Mouse (Mus musculus) gastrocnemius, postnatal 14 days (tissue): ENCODE results near the gene Serpinh1. TPM values are rescaled to one million over a fixed set of nuclear protein-coding genes. Genes with fewer than 3 reads are reported as not detected.
A peak's percentile ranks its signal among the peaks of the same experiment; 100 is the strongest.
"Not testable (repeated sequence)": the region's sequence is repeated elsewhere in the genome, so short reads cannot be mapped to it uniquely, and the experiment has no call there.

Experiments used
- DNase-seq: peaks from one replicate; pipeline ENCODE4 v3.0.0; 2021; ENCODE audit warnings: mixed read lengths
- intact Hi-C: fragments of 180-260 bp; cut with DNase I; formaldehyde crosslinking; loops from one replicate; pipeline ENCODE4 v1.15.1; 2025; ENCODE audit warnings: low total_unique reads
- total RNA-seq, 2 experiments: library from RNA; stranded (reverse); gene quantifications; 2 replicates each; pipeline ENCODE4 v1.2.3; 2021

Serpinh1 gene
- total RNA-seq, 2 experiments from 2014 or later = 190 to 248 TPM

DNA sequence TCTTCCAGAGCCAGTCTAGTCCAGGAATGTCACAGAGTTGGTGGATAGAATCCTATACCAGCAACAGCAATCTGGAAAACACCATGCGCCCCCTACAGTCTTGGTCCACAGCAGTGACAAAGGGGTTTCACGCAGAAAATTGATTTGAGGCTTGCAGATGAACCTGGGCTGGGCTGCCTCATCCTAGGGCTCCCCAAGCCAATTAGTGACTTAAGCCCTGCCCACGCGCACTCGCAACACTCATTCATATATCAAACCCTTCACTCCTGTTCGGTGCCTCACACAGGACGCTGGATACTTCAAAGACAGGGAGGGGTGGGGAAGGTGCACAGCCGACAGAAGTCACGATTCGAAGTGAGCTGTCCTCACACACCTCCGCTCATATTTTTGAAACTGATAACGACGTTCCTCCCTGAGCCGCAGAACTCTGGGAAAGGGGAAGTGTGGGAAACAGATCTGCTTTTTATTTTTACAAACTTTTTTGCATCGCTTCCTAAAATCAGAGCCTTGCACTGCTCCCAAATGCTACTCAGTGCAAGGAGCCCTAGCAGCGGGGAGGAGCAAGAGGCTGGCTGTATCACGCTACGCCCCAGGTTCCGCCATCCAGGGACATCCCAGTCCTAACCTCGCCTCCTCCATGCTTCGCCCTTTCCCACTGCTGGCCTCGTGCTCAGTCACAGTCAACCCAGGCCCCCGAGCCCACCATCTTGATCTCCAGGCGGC is 27.6 kb upstream of the Serpinh1 start:
- intact Hi-C loops = no loop called here

DNA sequence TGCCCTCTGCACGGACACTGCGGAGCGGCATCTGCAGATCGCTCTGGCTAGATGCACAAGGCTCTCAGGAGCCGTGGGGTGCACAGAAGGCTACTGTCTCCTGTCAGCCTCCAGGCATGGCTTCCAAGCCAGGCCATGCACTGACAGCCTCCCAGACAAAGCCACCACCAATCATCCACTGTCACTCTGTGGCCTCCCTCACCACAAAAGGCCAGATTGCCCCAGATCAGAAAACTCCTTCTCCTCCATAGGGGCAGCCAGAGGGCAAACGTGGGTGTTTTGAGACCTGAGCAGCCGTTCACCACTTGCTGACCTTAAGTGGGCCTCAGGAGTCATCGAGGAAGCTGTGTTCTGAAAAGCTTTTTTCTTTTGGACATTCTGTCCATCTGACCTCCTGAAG is 25.8 kb upstream of the Serpinh1 start:
- no peak for DNase-seq
- intact Hi-C loops = no loop called here

More for the DNA sequence above, 27.6 kb upstream of the Serpinh1 start:
- no peak for DNase-seq

DNA sequence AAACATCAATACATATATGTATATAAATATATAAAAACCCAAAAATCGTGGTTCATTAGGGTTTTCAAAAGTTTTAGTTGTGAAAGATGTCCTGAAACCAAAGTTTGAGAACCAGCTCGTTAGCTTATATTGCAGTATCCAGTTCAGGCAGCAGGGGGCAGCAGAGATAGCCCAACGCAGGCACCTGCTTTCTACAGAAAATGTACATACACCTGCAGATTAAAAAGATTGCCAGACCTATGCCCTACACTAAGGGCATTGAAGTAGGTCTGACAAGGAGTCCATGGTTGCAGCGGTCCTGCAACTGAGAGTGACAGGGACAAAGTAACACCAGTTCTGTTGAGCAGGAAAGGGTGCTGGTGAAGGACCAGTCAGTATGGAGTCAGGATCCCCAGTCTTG is 22.4 kb upstream of the Serpinh1 start:
- peak; percentile 60 for DNase-seq
- intact Hi-C loops = loop anchor here (2.0 kb wide), 1 partner anchor 75 kb away; no protein-coding TSS in a partner anchor

DNA sequence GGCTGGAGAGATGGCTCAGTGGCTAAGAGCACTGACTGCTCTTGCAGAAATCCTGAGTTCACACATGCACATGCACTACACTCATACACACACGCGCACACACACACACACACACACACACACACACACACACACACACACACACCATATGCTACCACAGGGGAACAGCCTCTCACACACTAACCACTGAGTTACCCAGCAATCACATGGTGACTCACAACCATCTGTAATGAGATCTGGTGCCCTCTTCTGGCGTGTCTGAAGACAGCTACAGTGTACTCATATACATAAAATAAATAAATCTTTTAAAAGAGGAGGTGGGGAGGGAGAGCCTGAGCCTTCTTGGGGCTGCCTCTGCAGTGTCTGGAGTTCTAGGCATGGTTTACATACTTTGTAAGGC is 21.3 kb upstream of the Serpinh1 start:
- DNase-seq = not testable (repeated sequence)
- intact Hi-C loops = loop anchor here (2.0 kb wide), 1 partner anchor 76 kb away; no protein-coding TSS in a partner anchor

DNA sequence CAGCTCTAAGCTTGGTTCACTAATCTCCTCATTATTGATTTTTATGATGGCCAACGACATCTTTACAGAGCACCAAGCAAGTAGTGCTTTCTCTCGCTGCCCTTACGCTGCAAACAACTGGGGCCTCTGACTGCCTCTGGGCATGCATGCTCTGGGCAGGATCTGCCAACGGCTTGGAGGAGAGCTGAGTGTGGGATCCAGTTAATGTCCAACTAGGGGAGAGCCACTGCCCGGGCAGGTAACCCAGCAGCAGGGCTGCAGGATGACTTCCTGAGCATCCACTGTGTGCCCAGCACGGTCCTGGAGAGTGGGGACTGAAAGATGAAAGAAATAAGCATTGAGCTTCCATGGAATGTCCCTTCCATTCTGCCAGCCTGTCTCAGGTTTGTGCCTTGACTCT is 13.7 kb upstream of the Serpinh1 start:
- intact Hi-C loops = no loop called here
- no peak for DNase-seq

DNA sequence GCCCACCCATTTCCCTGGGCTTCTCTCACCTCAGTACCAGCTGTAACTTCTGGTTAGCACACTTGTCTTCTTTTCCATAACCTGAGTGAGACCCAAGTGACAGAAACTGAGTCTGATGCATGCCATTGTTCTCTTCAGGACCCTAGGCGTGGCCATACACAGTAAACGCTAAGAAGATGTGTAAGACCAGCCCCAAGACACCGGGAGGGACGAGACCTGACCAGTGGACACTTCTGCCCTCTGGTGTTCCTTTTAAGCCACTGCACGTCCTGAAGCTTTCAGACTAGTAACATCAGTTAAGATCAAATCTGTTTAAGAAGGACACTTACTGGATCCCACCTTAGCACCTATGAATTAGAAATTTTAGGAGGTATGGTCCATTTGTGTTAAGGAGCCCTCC is 12.0 kb upstream of the Serpinh1 start:
- intact Hi-C loops = no loop called here
- peak; percentile 73 for DNase-seq

DNA sequence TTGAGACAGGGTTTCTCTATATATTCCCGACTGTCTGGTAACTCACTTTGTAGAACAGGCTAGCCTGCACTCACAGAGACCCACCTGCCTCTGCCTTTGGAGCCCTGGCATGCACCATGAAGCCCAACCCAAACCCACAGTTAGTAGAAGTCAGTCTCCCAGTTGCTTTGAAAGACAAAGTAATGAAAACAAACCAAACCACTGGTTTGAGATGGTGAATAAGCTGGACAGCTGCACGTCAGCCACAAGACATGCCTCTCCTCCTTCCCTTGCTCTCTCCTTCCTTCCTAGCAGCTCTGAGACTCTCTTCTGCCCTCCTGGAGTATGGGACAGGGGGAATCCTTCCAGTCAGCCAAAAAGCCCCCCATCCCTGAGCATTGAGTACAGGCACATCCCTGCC is 9.1 kb upstream of the Serpinh1 start:
- intact Hi-C loops = loop anchor here (2.0 kb wide), 1 partner anchor 27 kb away; no protein-coding TSS in a partner anchor

DNA sequence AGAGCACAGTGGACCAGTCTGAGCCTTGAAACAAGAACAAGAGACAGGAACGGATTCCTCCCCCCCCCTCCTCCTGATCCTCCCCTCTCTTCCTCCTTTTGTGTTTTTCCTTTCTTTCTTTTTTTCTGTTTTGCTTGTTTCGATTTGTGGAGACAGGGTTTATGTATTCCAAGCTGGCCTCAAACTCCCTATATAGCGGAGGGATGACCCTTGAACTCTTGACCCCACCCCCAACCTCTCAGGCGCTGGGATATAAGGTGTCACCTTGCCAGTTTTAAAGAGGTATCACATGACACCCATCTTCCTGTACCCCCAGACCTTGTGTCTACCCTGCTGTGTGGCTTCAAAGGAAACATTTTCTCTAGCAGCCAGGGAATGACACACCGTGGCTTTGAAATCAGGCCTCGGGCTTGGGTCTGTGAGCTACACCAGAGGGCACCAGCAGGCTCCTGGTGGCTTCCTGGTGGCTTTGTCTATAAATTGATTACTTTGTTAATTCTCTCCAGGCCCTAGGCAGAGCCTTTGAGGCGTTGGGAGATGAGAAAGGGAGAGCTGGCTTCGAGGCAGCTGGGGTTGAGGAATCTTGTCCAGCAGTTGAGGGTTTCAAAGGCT is 7.9 kb upstream of the Serpinh1 start:
- intact Hi-C loops = no loop called here
- DNase-seq = no peak

More for the DNA sequence above, 9.1 kb upstream of the Serpinh1 start:
- DNase-seq = no peak

DNA sequence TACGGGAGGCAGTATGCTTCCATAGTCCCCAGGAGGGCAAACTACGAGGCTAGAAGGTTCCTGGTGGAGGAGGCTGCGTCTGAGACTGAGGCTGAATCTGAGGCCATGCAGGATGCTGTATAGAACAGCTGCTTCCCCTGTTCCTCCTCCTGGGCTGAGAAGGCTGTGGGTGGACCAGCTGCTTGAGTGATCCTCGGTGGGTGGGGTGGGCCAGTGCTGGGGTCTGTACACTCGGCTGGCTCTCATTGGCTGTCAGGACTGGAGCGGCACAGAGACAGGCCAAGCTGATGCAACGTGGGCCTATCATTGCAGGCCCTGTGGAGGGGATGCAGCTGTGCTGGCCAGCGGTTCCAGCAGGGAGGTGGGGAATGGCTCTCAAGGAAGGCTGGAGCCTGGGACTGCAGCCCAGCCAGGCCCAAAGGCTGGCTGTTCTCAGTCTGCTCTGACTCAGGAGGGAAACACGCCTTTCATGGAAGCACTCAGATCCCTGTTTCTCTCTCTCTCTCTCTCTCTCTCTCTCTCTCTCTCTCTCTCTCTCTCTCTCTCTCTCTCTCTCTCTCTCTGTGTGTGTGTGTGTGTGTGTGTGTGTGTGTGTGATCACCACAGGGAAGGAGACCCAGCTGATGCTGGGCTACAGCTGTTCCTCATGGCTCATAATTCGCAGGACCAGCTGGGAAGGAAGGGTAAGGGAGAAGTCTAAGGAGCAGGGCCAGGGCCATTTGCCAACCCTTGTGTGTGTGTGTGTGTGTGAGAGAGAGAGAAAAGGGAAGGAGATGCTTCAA is 7.2 kb upstream of the Serpinh1 start:
- peak; percentile 93 for DNase-seq
- intact Hi-C loops = no loop called here

DNA sequence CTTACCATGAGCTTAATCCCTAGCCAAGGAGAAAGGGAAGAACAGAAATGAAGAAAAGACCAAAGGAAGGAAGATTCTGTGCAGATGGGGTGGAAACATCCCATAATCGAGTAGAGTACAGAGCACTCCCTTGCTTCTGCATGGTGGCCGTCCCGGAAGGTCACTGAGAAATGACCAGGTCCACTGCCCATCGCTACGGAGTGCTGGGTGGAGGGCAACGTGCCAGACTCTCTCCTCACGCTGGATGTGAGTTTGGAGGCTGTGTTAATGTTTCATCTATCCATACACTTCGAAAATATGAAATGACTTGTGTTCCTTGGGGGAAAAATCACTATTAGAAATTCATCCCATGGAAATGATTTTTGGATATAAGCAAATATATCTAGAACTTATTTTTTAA is 5.3 kb upstream of the Serpinh1 start:
- DNase-seq = no peak
- intact Hi-C loops = no loop called here

DNA sequence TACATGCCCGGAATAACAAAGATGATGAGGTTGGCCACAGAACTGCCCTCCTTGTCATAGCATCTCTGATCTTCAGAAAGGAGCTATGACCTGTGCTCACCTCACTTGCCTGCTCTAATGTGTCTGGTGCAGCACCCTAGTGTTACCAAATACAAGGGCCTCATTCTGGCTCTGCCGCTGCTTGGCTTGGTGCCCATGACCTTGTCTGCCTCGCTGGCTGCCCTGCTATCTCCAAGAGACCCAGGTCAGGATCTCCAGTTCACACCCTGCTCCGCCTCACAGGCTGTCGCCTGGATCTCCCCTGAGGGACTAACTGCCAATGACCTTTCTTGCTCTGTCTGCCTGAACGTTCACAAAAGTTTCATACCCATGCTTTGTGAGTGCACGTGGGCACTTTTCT is 4.2 kb upstream of the Serpinh1 start:
- intact Hi-C loops = no loop called here
- peak; percentile 40 for DNase-seq

DNA sequence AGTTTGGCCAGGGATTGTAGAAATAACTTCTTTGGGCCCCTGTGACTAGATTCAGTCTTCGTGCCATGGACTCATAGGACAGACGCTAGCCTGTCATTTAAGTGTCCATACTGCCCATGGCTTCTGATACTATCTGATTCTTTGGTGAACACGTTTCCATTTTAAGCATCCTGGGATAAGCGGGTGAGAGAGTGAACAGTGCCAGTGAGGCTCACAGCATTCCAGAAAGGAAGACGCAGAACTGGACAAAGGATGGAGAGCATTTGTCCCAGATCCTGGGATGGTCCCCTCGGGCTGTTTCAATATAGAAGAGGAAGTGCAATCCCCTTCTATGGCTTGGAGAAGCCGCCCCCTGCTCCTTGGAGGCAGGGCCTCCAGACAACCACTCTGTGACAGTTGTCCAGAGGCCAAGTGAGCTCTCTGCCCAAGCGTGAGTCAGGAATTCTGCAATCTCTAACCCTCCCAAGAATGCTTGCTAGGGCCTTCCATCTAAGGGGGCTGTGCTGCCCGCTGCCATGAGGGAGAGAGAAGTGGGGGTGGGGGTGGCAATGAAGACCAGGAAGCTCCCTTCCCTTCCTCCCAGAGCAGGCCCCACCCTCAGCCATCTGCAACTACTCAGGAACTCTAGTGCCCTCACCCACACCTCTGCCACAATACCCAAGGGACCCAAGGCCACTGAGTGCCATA is 3.3 kb upstream of the Serpinh1 start:
- intact Hi-C loops = no loop called here
- peak; percentile 69 for DNase-seq

DNA sequence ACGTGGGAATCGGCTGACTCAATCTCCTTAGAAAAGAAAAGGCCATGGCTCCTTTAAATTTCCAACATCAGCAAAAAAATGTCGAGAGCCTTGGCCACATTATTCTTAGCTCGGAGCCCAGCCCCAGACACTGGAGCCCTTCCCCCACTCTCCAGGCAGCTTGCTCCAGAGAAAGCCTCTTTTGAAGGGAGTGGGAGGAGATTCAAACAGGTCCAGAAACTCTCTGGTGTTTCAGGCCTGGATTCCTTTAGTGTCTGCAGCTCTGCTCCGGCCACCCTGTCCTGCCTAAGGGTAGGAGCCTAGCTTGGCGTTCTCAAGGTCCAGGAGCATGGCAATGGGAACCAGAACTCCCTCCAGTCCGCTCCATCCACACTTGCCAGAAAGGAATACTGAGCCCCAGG is 2.7 kb upstream of the Serpinh1 start:
- peak; percentile 83 for DNase-seq
- intact Hi-C loops = no loop called here

DNA sequence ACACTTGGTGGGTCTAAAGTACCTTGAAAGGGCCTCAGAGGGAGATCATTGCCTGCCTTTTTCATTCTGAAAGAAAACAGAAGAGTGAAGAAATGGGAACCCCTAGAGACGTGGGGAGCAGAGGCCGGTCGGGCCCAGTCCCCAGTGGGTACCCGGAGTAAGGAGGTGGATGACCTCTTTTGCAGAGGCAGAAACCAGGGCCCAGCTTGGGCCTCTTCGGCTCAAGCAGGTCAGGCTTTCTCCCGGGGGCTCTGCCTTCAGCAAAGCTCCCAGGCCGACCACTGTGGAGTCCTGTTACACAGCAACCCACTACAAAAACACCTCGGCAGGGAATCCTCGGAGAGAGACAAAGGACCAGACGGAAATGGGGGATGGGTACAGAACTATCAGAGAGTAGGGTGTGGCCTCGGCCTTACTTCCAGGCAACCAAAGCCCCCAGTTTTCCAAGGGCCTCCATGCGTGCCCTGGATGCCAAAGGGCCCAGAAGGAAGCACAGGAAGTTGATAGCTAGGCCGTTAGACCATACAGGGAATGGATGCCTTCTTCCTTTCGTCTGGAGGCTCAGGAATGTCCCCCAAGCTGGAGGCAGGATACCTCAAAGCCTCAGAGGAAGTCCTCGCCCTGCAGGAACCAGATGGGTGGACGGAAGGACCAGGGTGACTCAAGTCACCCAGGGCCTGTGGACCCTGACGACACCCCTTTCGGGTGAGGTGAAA is 1.1 kb downstream of the Serpinh1 start:
- intact Hi-C loops = no loop called here
- DNase-seq = no peak

DNA sequence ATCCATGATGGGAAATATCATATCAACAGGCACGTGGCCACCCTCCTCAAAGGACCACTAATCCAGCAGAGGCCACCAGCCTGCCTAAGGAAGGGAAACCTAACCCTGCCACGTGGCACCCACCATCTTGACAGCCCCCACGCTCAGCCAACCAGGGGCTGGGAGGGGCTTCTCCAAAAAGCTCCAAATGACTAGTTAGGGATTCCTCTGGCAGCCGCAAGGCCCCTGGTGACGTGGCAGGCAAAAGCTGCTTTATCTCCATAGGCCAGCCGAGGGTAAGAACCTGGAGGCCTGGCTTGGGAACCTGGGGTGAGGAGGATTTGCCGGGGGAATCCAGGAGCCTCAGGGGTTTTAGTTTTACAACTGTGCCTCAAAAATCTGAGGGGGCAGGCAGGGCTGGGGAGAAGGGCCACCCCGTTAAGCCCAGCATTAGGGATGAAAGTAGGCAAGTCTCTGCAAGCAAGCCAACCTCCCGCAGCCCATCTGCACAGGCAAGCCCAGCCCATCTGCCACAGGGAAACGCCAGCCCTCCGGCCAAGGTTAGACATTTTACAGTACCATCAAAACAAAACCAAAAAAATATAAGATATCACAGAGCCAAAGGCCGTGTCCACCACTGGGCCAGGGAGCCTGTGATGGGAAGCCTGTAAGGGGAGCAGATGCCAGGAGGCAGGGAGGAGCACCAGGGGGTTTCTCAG is 1.8 kb downstream of the Serpinh1 start:
- intact Hi-C loops = no loop called here
- peak; percentile 62 for DNase-seq

DNA sequence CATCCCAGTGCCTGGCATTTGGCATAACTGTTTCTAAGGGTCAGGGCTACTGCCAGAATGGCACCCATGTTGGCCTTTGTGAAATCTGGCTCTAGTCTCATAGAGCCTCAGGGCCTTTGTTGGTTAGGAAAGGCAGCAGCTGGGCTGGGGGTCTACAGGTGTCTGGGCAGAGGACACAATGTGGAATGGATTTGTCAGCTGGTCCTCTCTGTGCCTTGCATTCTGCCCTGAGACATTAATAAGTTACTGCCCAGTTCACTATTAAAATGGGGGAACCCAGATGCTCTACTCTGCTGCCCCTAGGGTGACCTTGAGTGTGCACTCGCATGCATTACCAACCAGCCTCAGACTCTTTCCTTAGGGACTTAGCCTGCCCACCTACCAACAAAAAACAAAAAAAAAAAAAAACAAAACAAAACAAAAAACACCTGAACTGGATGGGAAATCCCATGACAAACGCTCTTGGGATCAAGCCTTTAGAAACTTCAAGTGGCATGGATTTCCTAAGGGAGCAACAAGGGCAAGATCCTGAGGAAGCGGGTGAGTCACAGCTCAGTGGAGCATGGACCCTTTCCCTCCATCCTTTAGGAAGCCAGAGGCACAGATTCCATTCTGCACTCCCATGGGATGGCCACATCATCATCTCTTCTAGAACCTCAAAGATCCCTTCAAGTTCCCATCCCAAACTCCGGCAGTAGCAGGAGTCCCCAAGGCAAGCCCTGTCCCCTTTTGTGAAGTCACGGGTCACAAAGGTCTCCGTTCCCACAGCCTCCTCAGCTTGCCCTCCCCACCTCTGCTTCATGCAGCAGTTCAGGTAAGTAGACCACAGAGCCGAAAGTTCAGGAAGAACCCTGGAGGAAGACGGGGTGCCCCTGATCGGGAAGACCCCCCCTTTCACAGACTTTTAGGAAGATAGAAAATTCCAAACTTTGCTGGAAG is 3.0 kb downstream of the Serpinh1 start:
- intact Hi-C loops = no loop called here

DNA sequence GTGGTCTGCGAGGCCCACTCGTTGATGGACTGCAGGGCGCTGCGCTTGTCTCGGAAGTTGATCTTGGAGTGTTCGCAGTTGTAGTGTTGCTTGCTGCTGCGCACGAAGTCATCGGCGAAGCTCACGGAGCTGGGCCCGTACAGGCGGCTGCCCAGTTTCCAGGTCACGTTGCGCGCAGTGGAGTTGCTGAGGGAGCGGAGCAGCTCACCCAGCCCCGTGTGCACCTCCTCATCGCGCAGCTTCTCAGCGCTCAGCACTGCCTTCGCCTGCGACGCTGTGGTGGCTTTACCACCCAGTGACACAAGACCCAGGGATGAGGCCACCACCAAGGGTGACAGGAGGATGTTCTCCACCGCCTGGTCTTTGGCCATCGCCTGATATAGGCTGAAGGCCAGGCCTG is 4.2 kb downstream of the Serpinh1 start:
- intact Hi-C loops = no loop called here
- no peak for DNase-seq

More for the DNA sequence above, 3.0 kb downstream of the Serpinh1 start:
- DNase-seq = no peak

DNA sequence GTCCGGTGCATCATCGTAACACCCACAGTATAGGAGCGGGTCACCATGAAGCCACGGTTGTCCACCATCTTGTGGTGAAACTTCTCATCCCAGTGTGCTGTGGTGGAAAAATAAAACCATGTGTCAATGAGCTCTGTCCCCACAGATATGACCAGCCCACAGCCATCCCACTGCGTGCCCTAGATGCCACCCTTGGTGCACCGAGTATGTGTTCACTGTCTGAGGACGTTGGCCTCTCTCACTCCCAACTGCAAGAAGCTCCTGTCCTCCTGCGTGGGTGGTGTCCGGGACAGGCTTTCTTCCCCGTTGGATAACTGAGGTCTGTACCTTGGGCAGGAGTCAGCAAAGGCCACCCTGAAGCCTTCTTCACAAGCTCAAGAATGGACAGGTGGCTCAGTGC is 5.8 kb downstream of the Serpinh1 start:
- intact Hi-C loops = no loop called here
- DNase-seq = no peak
